Mouse (Mus musculus) heart, embryonic 16.5 days (tissue): Measurements from ENCODE around the gene Hmgb3. TPM values are rescaled to one million over a fixed set of nuclear protein-coding genes. Genes with fewer than 3 reads are reported as not detected.

Experiments
- ATAC-seq: fragments of 200-750 bp; cut with Nextera tagmentation; replicated peaks from 2 replicates; pipeline ENCODE4 v1.8.0; 2017; ENCODE audit warnings: moderate number of reproducible peaks; ENCODE audit not compliant: insufficient read depth, low FRiP score; ENCODE audit errors: extremely low read depth
- H3K27ac ChIP-seq: fragments of 300-500 bp; sonication (generic); 2 replicates; pipeline ENCODE4 v1.5.1; 2014; ENCODE audit warnings: mild to moderate bottlenecking, low read length, control low read depth, moderate library complexity
- H3K27me3 ChIP-seq: fragments of 300-500 bp; sonication (generic); 2 replicates; pipeline ENCODE4 v1.6.1; 2014; ENCODE audit warnings: low read length, mixed read lengths; ENCODE audit not compliant: control insufficient read depth, insufficient read depth
- H3K36me3 ChIP-seq: fragments of 300-500 bp; sonication (generic); 2 replicates; pipeline ENCODE4 v1.6.1; 2014; ENCODE audit not compliant: control insufficient read depth, insufficient read depth
- H3K4me1 ChIP-seq: fragments of 300-500 bp; sonication (generic); 2 replicates; pipeline ENCODE4 v1.6.1; 2014; ENCODE audit warnings: low read length, mixed read lengths; ENCODE audit not compliant: control insufficient read depth, insufficient read depth
- H3K4me2 ChIP-seq: fragments of 300-500 bp; sonication (generic); 2 replicates; pipeline ENCODE4 v1.6.1; 2014; ENCODE audit warnings: low read depth, mild to moderate bottlenecking, control low read depth, low read length
- H3K4me3 ChIP-seq: fragments of 300-500 bp; sonication (generic); 2 replicates; pipeline ENCODE4 v1.5.1; 2014; ENCODE audit warnings: mild to moderate bottlenecking, control low read depth, low read length
- H3K9ac ChIP-seq: fragments of 300-500 bp; sonication (generic); 2 replicates; pipeline ENCODE4 v1.6.1; 2014; ENCODE audit warnings: low read length, control low read depth
- H3K9me3 ChIP-seq: fragments of 300-500 bp; sonication (generic); replicated peaks from 2 replicates; pipeline ENCODE4 v1.6.1; 2016; ENCODE audit warnings: low read length; ENCODE audit not compliant: control insufficient read depth
- WGBS: fragments of 180-500 bp; shearing (Covaris S2); extraction: QIAGEN DNeasy Blood & Tissue Kit; methylation state at CpG from one replicate; pipeline ENCODE4 v1.1.7; 2014; 5-methylcytosine and 5-hydroxymethylcytosine counted together
- polyA plus RNA-seq: library from polyadenylated mRNA; unstranded; fragments of >200 nt; fragmentation: Nextera tagmentation; extraction: Ambion mirVana; gene quantifications from 2 replicates; pipeline ENCODE4 v1.2.1, GENCODE M21; 2015

The Hmgb3 gene
- polyA plus RNA-seq, 1 experiment from 2014 or later: 152 TPM

- H3K4me1 ChIP-seq: peaks cover 5% of the 10 kb centered on the region
- no peak for ATAC-seq
- peaks cover 10% of the 10 kb centered on the region for H3K27me3 ChIP-seq
- H3K9ac ChIP-seq: no peak overlapping the region
- H3K36me3 ChIP-seq: no peaks in the 10 kb centered on the region
- H3K27ac ChIP-seq: no peak overlapping the region
- no peaks in the 10 kb centered on the region for H3K9me3 ChIP-seq
- 65% methylated on average over 3 of the region's 3 CpGs for WGBS
- no peak overlapping the region for H3K4me2 ChIP-seq
- H3K4me3 ChIP-seq: no peak overlapping the region
Observed at GRCm38 (mm10) chrX:71532635-71533034, 23.1 kb upstream of the Hmgb3 start.

GRCm38 (mm10) chrX:71534102-71534501 is 21.6 kb upstream of the Hmgb3 start:
- H3K4me1 ChIP-seq: no peaks in the 10 kb centered on the region
- WGBS: 70% methylated on average over 5 of the region's 5 CpGs
- ATAC-seq: no peak
- no peak overlapping the region for H3K4me3 ChIP-seq
- peaks cover 10% of the 10 kb centered on the region for H3K27me3 ChIP-seq
- H3K4me2 ChIP-seq: no peak overlapping the region
- H3K9me3 ChIP-seq: no peaks in the 10 kb centered on the region
- H3K27ac ChIP-seq: no peak overlapping the region
- no peak overlapping the region for H3K9ac ChIP-seq
- no peaks in the 10 kb centered on the region for H3K36me3 ChIP-seq

- H3K36me3 ChIP-seq: no peaks in the 10 kb centered on the region
- no peak overlapping the region for H3K27ac ChIP-seq
- 48% methylated on average over 2 of the region's 2 CpGs for WGBS
- H3K27me3 ChIP-seq: peaks cover 6% of the 10 kb centered on the region
- no peak overlapping the region for H3K9ac ChIP-seq
- no peaks in the 10 kb centered on the region for H3K9me3 ChIP-seq
- no peak for ATAC-seq
- no peaks in the 10 kb centered on the region for H3K4me1 ChIP-seq
- H3K4me3 ChIP-seq: no peak overlapping the region
- no peak overlapping the region for H3K4me2 ChIP-seq
Observed at GRCm38 (mm10) chrX:71537791-71538190, 17.9 kb upstream of the Hmgb3 start.

- Histone ChIP-seq H3K27ac (no peak overlapping the region), H3K36me3 (no peaks in the 10 kb centered on the region), H3K9ac (no peak overlapping the region), H3K9me3 (no peaks in the 10 kb centered on the region), H3K4me3 (no peak overlapping the region), H3K4me2 (no peak overlapping the region), H3K27me3 (peaks cover 2% of the 10 kb centered on the region; the same call in 1 of the 2 replicates), H3K4me1 (no peaks in the 10 kb centered on the region)
- 77% methylated on average over 7 of the region's 7 CpGs for WGBS
- ATAC-seq: no peak
Observed at GRCm38 (mm10) chrX:71540821-71541510, 14.8 kb upstream of the Hmgb3 start.

- no peak for ATAC-seq
- H3K27ac ChIP-seq: no peak overlapping the region
- H3K9ac ChIP-seq: no peak overlapping the region
- H3K27me3 ChIP-seq: peaks cover 2% of the 10 kb centered on the region; the same call in 1 of the 2 replicates
- H3K36me3 ChIP-seq: no peaks in the 10 kb centered on the region
- H3K4me3 ChIP-seq: no peak overlapping the region
- 50% methylated on average over 5 of the region's 5 CpGs for WGBS
- no peak overlapping the region for H3K4me2 ChIP-seq
- H3K9me3 ChIP-seq: no peaks in the 10 kb centered on the region
- H3K4me1 ChIP-seq: no peaks in the 10 kb centered on the region
Observed at GRCm38 (mm10) chrX:71544731-71545130, 11.0 kb upstream of the Hmgb3 start.

GRCm38 (mm10) chrX:71545163-71545562 is 10.6 kb upstream of the Hmgb3 start:
- Histone ChIP-seq H3K9me3 (no peaks in the 10 kb centered on the region), H3K27ac (no peak overlapping the region), H3K36me3 (no peaks in the 10 kb centered on the region), H3K9ac (no peak overlapping the region), H3K4me2 (no peak overlapping the region), H3K4me3 (no peak overlapping the region), H3K4me1 (no peaks in the 10 kb centered on the region), H3K27me3 (peaks cover 5% of the 10 kb centered on the region; the same call in 1 of the 2 replicates)
- no peak for ATAC-seq
- 57% methylated on average over 2 of the region's 2 CpGs for WGBS

- Histone ChIP-seq H3K4me3 (peak overlapping the region; percentile 77), H3K9me3 (no peaks in the 10 kb centered on the region), H3K4me1 (0 out of 2 replicates have a peak, but pooled peaks cover 2% of the 10 kb centered on the region), H3K27ac (peak overlapping the region; percentile 79), H3K4me2 (peak overlapping the region; percentile 66), H3K9ac (peak overlapping the region; percentile 89), H3K27me3 (no peaks in the 10 kb centered on the region), H3K36me3 (peaks cover 4% of the 10 kb centered on the region; the same call in 1 of the 2 replicates)
- ATAC-seq: peak; percentile 56
- WGBS: 9% methylated on average over 52 of the region's 112 CpGs
Observed at GRCm38 (mm10) chrX:71556115-71556941, 610 bp downstream of the Hmgb3 start.

GRCm38 (mm10) chrX:71556965-71557491 is 1.3 kb downstream of the Hmgb3 start:
- Histone ChIP-seq H3K9me3 (no peaks in the 10 kb centered on the region), H3K27me3 (no peaks in the 10 kb centered on the region), H3K9ac (peak overlapping the region; percentile 89), H3K4me2 (peak overlapping the region; percentile 61), H3K27ac (peak overlapping the region; percentile 79), H3K4me3 (peak overlapping the region; percentile 77), H3K36me3 (peaks cover 7% of the 10 kb centered on the region; the same call in 1 of the 2 replicates), H3K4me1 (0 out of 2 replicates have a peak, but pooled peaks cover 2% of the 10 kb centered on the region)
- ATAC-seq: no peak
- WGBS: 11% methylated on average over 24 of the region's 37 CpGs

- 88% methylated on average over 2 of the region's 2 CpGs for WGBS
- no peak overlapping the region for H3K9ac ChIP-seq
- 0 out of 2 replicates have a peak, but pooled peaks cover 2% of the 10 kb centered on the region for H3K4me1 ChIP-seq
- H3K9me3 ChIP-seq: no peaks in the 10 kb centered on the region
- ATAC-seq: no peak
- no peak overlapping the region for H3K27ac ChIP-seq
- peaks cover 7% of the 10 kb centered on the region; the same call in 1 of the 2 replicates for H3K36me3 ChIP-seq
- H3K4me2 ChIP-seq: no peak overlapping the region
- H3K4me3 ChIP-seq: no peak overlapping the region
- no peaks in the 10 kb centered on the region for H3K27me3 ChIP-seq
Observed at GRCm38 (mm10) chrX:71559336-71559735, 3.6 kb downstream of the Hmgb3 start.
